Mouse (Mus musculus) layer of hippocampus, adult 8-10 months (tissue): Measurements from ENCODE around the gene Lsm11. TPM values are rescaled to one million over a fixed set of nuclear protein-coding genes. Genes with fewer than 3 reads are reported as not detected.
A peak's percentile ranks its signal among the peaks of the same experiment; 100 is the strongest.

ENCODE experiments used
- DNase-seq, 2 experiments: peaks; one replicate each; pipeline ENCODE4 v3.0.0; 2022; ENCODE audit warnings: low spot score in 2 of 2
- total RNA-seq, 4 experiments: library from RNA; stranded (reverse); gene quantifications; 2 replicates each; pipeline ENCODE4 v1.2.4; 2022

The Lsm11 gene
- 10 to 100 TPM; 24.5 to 26.7 (median 25.8) TPM for total RNA-seq

GRCm38 (mm10) chr11:45944643-45945156, at the start of gene Lsm11:
Gene Lsm11 (minus strand): TSS chr11:45944935.
- peak; percentile 88 to 98 for DNase-seq

GRCm38 (mm10) chr11:45992087-45992486, 47.4 kb upstream of the Lsm11 start:
- no peak for DNase-seq

GRCm38 (mm10) chr11:45991604-45992003, 46.9 kb upstream of the Lsm11 start:
- DNase-seq = no peak

- no peak for DNase-seq
These were observed 36.1 kb upstream of the Lsm11 start for GRCm38 (mm10) chr11:45980893-45981253.

- DNase-seq = peak in 1 of 2 experiments; percentile 30
These were observed 35.5 kb upstream of the Lsm11 start, which contains the start of gene Sox30 for GRCm38 (mm10) chr11:45979946-45980892. Gene Sox30 (plus strand): TSS chr11:45980310.

GRCm38 (mm10) chr11:45976061-45976460, 31.3 kb upstream of the Lsm11 start:
- DNase-seq = no peak

GRCm38 (mm10) chr11:45974466-45974865, 29.7 kb upstream of the Lsm11 start:
- DNase-seq = no peak

GRCm38 (mm10) chr11:45973635-45974034, 28.9 kb upstream of the Lsm11 start:
- DNase-seq = no peak

- DNase-seq = no peak
These were observed 23.7 kb upstream of the Lsm11 start for GRCm38 (mm10) chr11:45968466-45968865.

DNA sequence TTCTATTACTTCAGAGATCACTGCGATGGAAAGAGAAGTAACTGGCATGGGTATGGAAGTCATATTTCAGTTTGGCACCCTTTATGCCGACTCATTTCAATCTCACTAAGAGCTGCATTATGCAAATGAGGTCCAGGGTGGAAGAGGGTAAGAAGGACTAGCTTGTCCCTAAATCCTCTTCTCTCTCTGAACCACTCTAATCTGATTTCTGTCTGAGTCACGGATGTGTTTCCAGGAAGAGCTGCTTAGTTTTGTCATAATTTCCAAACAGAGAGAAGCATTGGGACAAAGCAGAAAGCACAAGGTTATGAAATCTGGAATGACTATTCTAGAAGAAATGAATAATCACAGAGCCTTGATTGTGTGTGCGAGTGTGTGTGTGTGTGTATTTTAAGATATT, 22.2 kb upstream of the Lsm11 start:
- DNase-seq = no peak

DNA sequence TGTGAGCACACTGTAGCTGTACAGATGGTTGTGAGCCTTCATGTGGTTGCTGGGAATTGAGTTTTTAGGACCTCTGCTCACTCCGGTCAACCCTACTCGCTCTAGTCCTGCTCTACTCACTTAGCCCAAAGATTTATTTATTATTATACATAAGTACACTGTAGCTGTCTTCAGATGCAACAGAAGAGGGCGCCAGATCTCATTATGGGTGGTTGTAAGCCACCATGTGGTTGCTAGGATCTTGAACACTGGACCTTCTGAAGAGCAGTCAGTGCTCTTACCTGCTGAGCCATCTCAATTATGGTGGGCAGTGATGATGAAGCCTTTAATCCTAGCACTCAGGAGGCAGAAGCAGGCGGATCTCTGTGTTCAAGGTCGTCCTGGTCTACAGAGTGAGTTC, 15.3 kb upstream of the Lsm11 start:
- no peak for DNase-seq

GRCm38 (mm10) chr11:45959598-45959997, 14.9 kb upstream of the Lsm11 start:
- DNase-seq = no peak

- peak; percentile 88 to 90 for DNase-seq
These were observed 10.4 kb upstream of the Lsm11 start, which contains the start of gene Thg1l for GRCm38 (mm10) chr11:45955127-45955627. Gene Thg1l (minus strand): TSS chr11:45955494.

DNA sequence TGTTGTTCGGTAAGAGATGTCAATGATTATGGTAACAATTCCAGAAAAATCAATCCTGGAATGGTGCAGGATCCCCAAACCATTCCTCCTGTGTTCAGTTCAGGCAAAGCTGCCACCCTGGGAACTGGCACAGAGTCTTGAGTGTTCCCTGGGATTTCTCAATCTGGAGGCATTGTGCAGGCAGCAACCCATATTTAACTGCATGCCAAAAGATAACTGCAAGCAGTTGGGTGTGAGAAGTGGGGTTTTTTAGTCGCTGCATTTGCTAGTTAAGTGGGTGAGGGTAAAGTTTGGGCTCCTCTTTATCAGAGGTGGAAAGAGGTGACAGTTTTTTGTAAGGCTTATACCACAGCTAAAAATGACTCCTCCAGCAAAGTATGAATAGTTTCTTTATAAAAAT, 2.8 kb upstream of the Lsm11 start:
- peak in 1 of 2 experiments; percentile 42 for DNase-seq

GRCm38 (mm10) chr11:45946796-45947195, 2.1 kb upstream of the Lsm11 start:
- DNase-seq = peak in 1 of 2 experiments; percentile 33

DNA sequence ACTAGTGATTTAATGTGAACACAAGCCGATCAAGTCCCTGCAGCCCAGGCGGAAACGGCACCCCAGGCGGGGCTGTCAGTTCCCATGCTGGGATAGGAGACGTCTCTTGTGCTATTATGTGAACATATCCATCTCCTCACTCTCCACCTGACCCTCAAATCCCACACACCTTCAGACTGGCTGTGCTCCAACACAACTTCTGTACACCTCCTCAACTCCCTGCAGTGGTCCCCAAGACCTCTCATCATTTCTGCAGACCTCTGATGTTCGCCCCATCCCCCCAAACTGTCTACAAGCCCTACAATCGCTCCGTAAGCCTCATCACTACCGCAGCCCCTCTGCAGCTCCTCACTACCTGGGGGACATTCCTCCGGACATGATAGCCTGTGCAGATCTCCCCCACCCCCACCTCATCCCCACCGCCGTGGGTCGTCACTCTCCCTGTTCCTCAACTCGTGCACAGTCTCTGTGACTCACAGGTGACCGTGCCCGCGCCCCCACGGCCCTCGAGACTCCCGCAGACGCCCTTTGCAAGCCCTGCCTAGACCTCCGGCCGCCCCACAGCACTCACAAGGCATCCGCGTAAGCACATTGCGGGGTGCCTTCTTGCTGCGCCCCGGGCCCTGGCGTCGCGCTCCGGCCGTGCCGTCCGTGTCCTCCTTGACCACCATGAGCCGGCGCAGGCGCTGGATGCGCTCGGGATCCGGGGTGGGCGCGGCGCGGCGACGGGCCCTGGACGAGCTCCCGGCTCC, 668 bp downstream of the Lsm11 start:
- DNase-seq = no peak

GRCm38 (mm10) chr11:45943108-45943705, 1.5 kb downstream of the Lsm11 start:
- peak; percentile 29 to 51 for DNase-seq

DNA sequence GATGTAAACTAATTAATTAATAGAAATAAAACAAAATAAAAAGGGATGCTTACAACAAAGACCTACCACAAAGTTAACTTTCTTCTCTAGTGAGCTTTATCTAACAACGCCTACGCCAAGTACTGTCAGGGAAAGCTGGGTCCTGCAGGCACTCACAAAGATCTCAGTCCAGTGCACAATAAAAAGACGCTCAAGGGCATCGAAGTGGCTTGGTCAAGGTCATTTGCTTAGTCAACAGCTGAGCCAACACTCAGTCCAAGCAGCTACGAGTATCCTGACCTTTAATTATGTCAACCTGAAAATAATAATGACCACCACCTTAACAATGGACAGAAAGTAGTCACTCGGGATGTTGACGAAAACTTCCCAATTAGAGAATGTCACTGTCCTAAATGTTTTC, 2.5 kb downstream of the Lsm11 start:
- DNase-seq = no peak

DNA sequence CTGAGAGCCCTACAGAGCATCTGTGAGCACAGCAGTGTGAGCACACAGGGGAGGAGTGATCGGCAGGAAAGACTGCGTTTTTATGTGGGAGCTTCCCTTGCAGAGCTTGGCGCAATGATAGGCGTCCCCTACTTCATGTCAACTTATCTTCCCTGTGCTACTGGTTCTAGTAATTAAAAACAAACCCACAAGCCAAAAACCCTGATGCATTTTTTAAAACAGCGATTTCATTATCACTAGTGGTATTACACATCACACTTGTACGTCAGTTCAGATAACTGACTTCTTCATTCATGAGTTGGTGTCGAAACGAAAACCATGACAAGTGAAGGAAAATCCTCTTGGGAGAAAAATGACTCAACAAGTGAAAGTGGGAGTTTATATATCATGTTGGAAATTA, 5.8 kb downstream of the Lsm11 start:
- DNase-seq = no peak

- DNase-seq = no peak
These were observed 7.3 kb downstream of the Lsm11 start for GRCm38 (mm10) chr11:45937478-45937877.

GRCm38 (mm10) chr11:45932771-45933170, 12.0 kb downstream of the Lsm11 start:
- no peak for DNase-seq
